ENCODE assay signal across 24 mouse cellular contexts in the genomic region with DNA sequence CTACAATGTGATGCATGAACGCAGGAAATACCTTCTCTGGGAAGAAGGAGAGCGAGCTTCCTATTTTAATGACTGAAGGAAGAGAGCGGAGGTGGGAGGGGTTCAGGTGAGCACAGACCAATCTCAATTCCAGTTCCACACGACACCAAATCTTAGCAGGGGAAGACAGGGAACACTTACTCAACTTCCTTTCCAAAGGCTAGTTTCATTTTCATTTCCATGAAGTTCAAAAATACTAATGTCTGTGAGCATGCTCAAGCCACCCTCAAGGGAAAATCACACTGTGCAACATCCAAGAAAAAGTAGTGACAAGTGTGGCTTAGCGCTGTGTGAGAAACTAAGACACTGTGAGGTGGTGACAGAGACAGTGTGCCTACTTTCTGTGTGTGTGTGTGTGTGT. TPM values are rescaled to one million over a fixed set of nuclear protein-coding genes. Genes with fewer than 3 reads are reported as not detected.
DNase-seq lines count a peak whose midpoint lies in the region; ATAC-seq lines count a peak whose summit lies in the region.
"Had no signal": no experiment of that assay in that cellular context is flagged by ENCODE, and none has a peak within 500 bp of the region (broad histone marks: within the 10 kb centered on the region; RNA-seq: fewer than 3 reads in every experiment).

No protein-coding gene starts in this region.

- peaks cover 34% of the 10 kb centered on the region for H3K36me3 ChIP-seq in limb, embryonic 13.5 days
- H3K36me3 ChIP-seq in limb, embryonic 10.5 days: peaks cover 44% of the 10 kb centered on the region

- H3K4me2 ChIP-seq in limb, embryonic 13.5 days (replicated peaks): no peak overlapping the region
- H3K4me2 ChIP-seq: embryonic facial prominence, embryonic 12.5 days; heart, embryonic 13.5 days; liver, embryonic 15.5 days; midbrain, embryonic 11.5 days had no signal

- H3K27me3 ChIP-seq in limb, embryonic 13.5 days: no peaks in the 10 kb centered on the region
- no peaks in the 10 kb centered on the region for H3K27me3 ChIP-seq in limb, embryonic 10.5 days (ENCODE audit: low read depth, poor library complexity, severe bottlenecking)
- H3K27me3 ChIP-seq: embryonic facial prominence, embryonic 12.5 days; heart, embryonic 13.5 days; liver, embryonic 15.5 days had no signal

- DNase-seq in limb, embryonic 10.5 days (ENCODE audit: low spot score): no peak
- peak; percentile 75 for DNase-seq in adipocyte (ENCODE audit: low spot score)
- DNase-seq in cerebellum, adult 8-10 months: no peak
- no peak for DNase-seq in gastrocnemius, postnatal 36 days
- DNase-seq: adrenal gland, postnatal 14 days; cerebellum, adult 18-20 months; heart, adult 11 months; heart, postnatal 36 days; kidney, adult 8-10 months; kidney, postnatal 14 days; left cerebral cortex, postnatal 4 days; lung, postnatal 14 days had no signal

- H3K4me1 ChIP-seq in limb, embryonic 13.5 days: peaks cover 12% of the 10 kb centered on the region
- H3K4me1 ChIP-seq in limb, embryonic 10.5 days: peaks cover 4% of the 10 kb centered on the region; the same call in 1 of the 2 replicates
- H3K4me1 ChIP-seq: embryonic facial prominence, embryonic 12.5 days had no signal

- intact Hi-C loops in gastrocnemius, postnatal 36 days (cut with DNase I): no loop called here

- no peak overlapping the region for H3K9ac ChIP-seq in limb, embryonic 13.5 days
- H3K9ac ChIP-seq: embryonic facial prominence, embryonic 12.5 days; heart, embryonic 13.5 days; liver, embryonic 15.5 days had no signal

- peak overlapping the region; percentile 33; the same call in 1 of the 2 replicates for H3K27ac ChIP-seq in limb, embryonic 13.5 days
- H3K27ac ChIP-seq in limb, embryonic 10.5 days: no peak overlapping the region
- H3K27ac ChIP-seq: embryonic facial prominence, embryonic 12.5 days; heart, embryonic 13.5 days; left cerebral cortex, adult 2 months; liver, embryonic 15.5 days had no signal

- H3K9me3 ChIP-seq in limb, embryonic 13.5 days: no peaks in the 10 kb centered on the region
- no peaks in the 10 kb centered on the region for H3K9me3 ChIP-seq in limb, embryonic 10.5 days (replicated peaks)
- H3K9me3 ChIP-seq: embryonic facial prominence, embryonic 12.5 days; heart, embryonic 13.5 days; liver, embryonic 15.5 days had no signal

- 88% methylated on average over 5 of the region's 5 CpGs for WGBS in limb, embryonic 13.5 days
- WGBS in limb, embryonic 10.5 days: 91% methylated on average over 5 of the region's 5 CpGs

- H3K4me3 ChIP-seq in limb, embryonic 13.5 days: no peak overlapping the region
- no peak overlapping the region for H3K4me3 ChIP-seq in limb, embryonic 10.5 days
- H3K4me3 ChIP-seq: embryonic facial prominence, embryonic 12.5 days; erythroblast, embryonic 14.5 days; heart, embryonic 13.5 days; left cerebral cortex, adult 2 months; liver, embryonic 15.5 days had no signal

- ATAC-seq in limb, embryonic 13.5 days (ENCODE audit: low FRiP score, low read depth): no peak
- 0 out of 2 replicates have a peak, but pooled peaks have one; percentile 29 for ATAC-seq in common myeloid progenitor, adult 5-6 weeks (replicated peaks; ENCODE audit: low read depth, poor library complexity, severe bottlenecking)
- ATAC-seq in monocyte, adult 5-6 weeks (replicated peaks; ENCODE audit: insufficient number of reproducible peaks, low FRiP score, low TSS enrichment, poor library complexity, severe bottlenecking): 0 out of 2 replicates have a peak, but pooled peaks have one; percentile 24
- ATAC-seq: activated CD4-positive, CD25-positive, alpha-beta regulatory T cell, adult 4 months; forebrain, embryonic 14.5 days; hindbrain, embryonic 16.5 days had no signal

RNA-seq across cellular contexts. Expression of a gene that starts 30.4 kb away (rescaled TPM):
- polyA plus RNA-seq in limb, embryonic 13.5 days (2015; fragmentation: Nextera tagmentation; extraction: Ambion mirVana): 18.1 and 18.2 TPM in 2 replicates
- polyA plus RNA-seq in limb, embryonic 10.5 days (2016; fragmentation: Nextera tagmentation; extraction: Ambion mirVana): 15.3 and 17.6 TPM in 2 replicates
- 59.1 and 69.4 TPM in 2 replicates for total RNA-seq in common myeloid progenitor, adult 5-6 weeks (2017)
- total RNA-seq in monocyte, adult 5-6 weeks (2017): 146 to 207 TPM (median 171 TPM) in 3 replicates
- 100 to 1,000 TPM; 167 to 174 TPM for total RNA-seq in gastrocnemius, postnatal 36 days (2021)

RNA-seq across cellular contexts. Expression of a gene that starts 47.9 kb away (rescaled TPM):
- polyA plus RNA-seq in limb, embryonic 13.5 days (2015; fragmentation: Nextera tagmentation; extraction: Ambion mirVana): 355 and 358 TPM in 2 replicates
- polyA plus RNA-seq in limb, embryonic 10.5 days (2016; fragmentation: Nextera tagmentation; extraction: Ambion mirVana): 425 and 451 TPM in 2 replicates
- total RNA-seq in common myeloid progenitor, adult 5-6 weeks (2017): 116 and 132 TPM in 2 replicates
- 77.5 to 88.4 TPM (median 81.4 TPM) in 3 replicates for total RNA-seq in monocyte, adult 5-6 weeks (2017)
- total RNA-seq in gastrocnemius, postnatal 36 days (2021): 10 to 100 TPM; 69.6 to 70.4 TPM
